Mouse (Mus musculus) stomach, embryonic 16.5 days (tissue): ENCODE results near the gene Anks6. TPM values are rescaled to one million over a fixed set of nuclear protein-coding genes. Genes with fewer than 3 reads are reported as not detected.

Experiments used
- ATAC-seq: fragments of 200-750 bp; cut with Nextera tagmentation; 2 replicates; pipeline ENCODE4 v1.8.0; 2017; ENCODE audit warnings: moderate number of reproducible peaks, moderate TSS enrichment; ENCODE audit not compliant: insufficient read depth, low FRiP score
- H3K27ac ChIP-seq: fragments of 300-500 bp; sonication (generic); 2 replicates; pipeline ENCODE4 v1.5.1; 2014; ENCODE audit warnings: low read length
- H3K27me3 ChIP-seq: fragments of 300-500 bp; sonication (generic); 2 replicates; pipeline ENCODE4 v1.6.1; 2014; ENCODE audit warnings: low read length, control low read depth, mixed read lengths; ENCODE audit not compliant: control insufficient read depth, insufficient read depth
- H3K36me3 ChIP-seq: fragments of 300-500 bp; sonication (generic); 2 replicates; pipeline ENCODE4 v1.6.1; 2014; ENCODE audit warnings: low read length; ENCODE audit not compliant: control insufficient read depth, insufficient read depth
- H3K4me1 ChIP-seq: fragments of 300-500 bp; sonication (generic); 2 replicates; pipeline ENCODE4 v1.6.1; 2014; ENCODE audit warnings: low read length, control low read depth, mixed read lengths; ENCODE audit not compliant: control insufficient read depth, insufficient read depth
- H3K4me2 ChIP-seq: fragments of 300-500 bp; sonication (generic); 2 replicates; pipeline ENCODE4 v1.6.1; 2014; ENCODE audit warnings: low read depth, low read length, mixed read lengths
- H3K4me3 ChIP-seq: fragments of 300-500 bp; sonication (generic); replicated peaks from 2 replicates; pipeline ENCODE4 v1.5.1; 2014; ENCODE audit warnings: mild to moderate bottlenecking, low read length
- H3K9ac ChIP-seq: fragments of 300-500 bp; sonication (generic); 2 replicates; pipeline ENCODE4 v1.6.1; 2014; ENCODE audit warnings: low read length
- H3K9me3 ChIP-seq: fragments of 300-500 bp; sonication (generic); replicated peaks from 2 replicates; pipeline ENCODE4 v1.6.1; 2016; ENCODE audit warnings: low read length, control low read depth; ENCODE audit not compliant: control insufficient read depth
- WGBS: fragments of 180-500 bp; shearing (Covaris S2); extraction: QIAGEN DNeasy Blood & Tissue Kit; methylation state at CpG from one replicate; pipeline ENCODE4 v1.1.7; 2014; 5-methylcytosine and 5-hydroxymethylcytosine counted together
- polyA plus RNA-seq: library from polyadenylated mRNA; unstranded; fragments of >200 nt; fragmentation: Nextera tagmentation; extraction: Ambion mirVana; gene quantifications from 2 replicates; pipeline ENCODE4 v1.2.1, GENCODE M21; 2015

Anks6 gene
- polyA plus RNA-seq, 1 experiment from 2014 or later, result 3.9 TPM

GRCm38 (mm10) chr4:47000626-47001395 is 56.4 kb downstream of the Anks6 start:
- ATAC-seq, result no peak
- WGBS, result 56% methylated on average over 8 of the region's 8 CpGs
- Histone ChIP-seq H3K27ac (no peak overlapping the region), H3K4me2 (no peak overlapping the region), H3K27me3 (no peaks in the 10 kb centered on the region), H3K36me3 (no peaks in the 10 kb centered on the region), H3K4me1 (no peaks in the 10 kb centered on the region), H3K4me3 (no peak overlapping the region), H3K9me3 (no peaks in the 10 kb centered on the region), H3K9ac (no peak overlapping the region)

DNA sequence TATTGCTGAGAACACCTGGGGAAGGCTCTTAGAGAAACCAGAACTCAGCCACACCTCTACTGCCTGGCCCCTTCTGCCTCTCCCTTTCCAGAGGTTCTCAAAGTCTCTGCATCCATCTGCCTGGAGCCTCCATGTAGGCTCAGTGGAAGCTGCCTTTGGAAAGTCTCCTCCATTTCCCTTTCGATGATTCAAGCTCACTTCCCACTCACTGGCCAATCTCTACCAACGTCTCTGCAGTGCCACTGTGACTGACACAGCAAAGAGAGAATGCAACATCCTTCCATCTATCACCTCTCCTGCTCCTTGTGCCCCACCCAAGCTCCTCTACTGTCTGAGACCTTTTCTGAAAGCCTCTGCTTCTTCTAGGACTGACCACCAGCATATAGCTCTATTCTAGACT is 59.3 kb downstream of the Anks6 start:
- Histone ChIP-seq H3K27me3 (peaks cover 10% of the 10 kb centered on the region; the same call in 1 of the 2 replicates), H3K9ac (no peak overlapping the region), H3K9me3 (no peaks in the 10 kb centered on the region), H3K4me1 (no peaks in the 10 kb centered on the region), H3K4me2 (no peak overlapping the region), H3K36me3 (no peaks in the 10 kb centered on the region), H3K27ac (no peak overlapping the region), H3K4me3 (no peak overlapping the region)
- ATAC-seq, result no peak
- WGBS, result 88% methylated on average over 2 of the region's 2 CpGs

GRCm38 (mm10) chr4:46992827-46993473 is 64.3 kb downstream of the Anks6 start:
- H3K9me3 ChIP-seq, result no peaks in the 10 kb centered on the region
- H3K4me3 ChIP-seq, result no peak overlapping the region
- no peaks in the 10 kb centered on the region for H3K36me3 ChIP-seq
- H3K4me1 ChIP-seq, result peaks cover 4% of the 10 kb centered on the region
- H3K4me2 ChIP-seq, result no peak overlapping the region
- peaks cover 57% of the 10 kb centered on the region for H3K27me3 ChIP-seq
- no peak overlapping the region for H3K9ac ChIP-seq
- WGBS, result 3% methylated on average over 8 of the region's 8 CpGs
- no peak overlapping the region for H3K27ac ChIP-seq
- ATAC-seq, result no peak

- Histone ChIP-seq H3K4me3 (peak overlapping the region; percentile 48), H3K36me3 (no peaks in the 10 kb centered on the region), H3K4me2 (peak overlapping the region; percentile 79), H3K27ac (no peak overlapping the region), H3K9ac (no peak overlapping the region), H3K9me3 (no peaks in the 10 kb centered on the region), H3K4me1 (peaks cover 4% of the 10 kb centered on the region), H3K27me3 (peaks cover 59% of the 10 kb centered on the region)
- no peak for ATAC-seq
- WGBS, result 1% methylated on average over 31 of the region's 31 CpGs
Observed at GRCm38 (mm10) chr4:46991959-46992316, 65.3 kb downstream of the Anks6 start.

DNA sequence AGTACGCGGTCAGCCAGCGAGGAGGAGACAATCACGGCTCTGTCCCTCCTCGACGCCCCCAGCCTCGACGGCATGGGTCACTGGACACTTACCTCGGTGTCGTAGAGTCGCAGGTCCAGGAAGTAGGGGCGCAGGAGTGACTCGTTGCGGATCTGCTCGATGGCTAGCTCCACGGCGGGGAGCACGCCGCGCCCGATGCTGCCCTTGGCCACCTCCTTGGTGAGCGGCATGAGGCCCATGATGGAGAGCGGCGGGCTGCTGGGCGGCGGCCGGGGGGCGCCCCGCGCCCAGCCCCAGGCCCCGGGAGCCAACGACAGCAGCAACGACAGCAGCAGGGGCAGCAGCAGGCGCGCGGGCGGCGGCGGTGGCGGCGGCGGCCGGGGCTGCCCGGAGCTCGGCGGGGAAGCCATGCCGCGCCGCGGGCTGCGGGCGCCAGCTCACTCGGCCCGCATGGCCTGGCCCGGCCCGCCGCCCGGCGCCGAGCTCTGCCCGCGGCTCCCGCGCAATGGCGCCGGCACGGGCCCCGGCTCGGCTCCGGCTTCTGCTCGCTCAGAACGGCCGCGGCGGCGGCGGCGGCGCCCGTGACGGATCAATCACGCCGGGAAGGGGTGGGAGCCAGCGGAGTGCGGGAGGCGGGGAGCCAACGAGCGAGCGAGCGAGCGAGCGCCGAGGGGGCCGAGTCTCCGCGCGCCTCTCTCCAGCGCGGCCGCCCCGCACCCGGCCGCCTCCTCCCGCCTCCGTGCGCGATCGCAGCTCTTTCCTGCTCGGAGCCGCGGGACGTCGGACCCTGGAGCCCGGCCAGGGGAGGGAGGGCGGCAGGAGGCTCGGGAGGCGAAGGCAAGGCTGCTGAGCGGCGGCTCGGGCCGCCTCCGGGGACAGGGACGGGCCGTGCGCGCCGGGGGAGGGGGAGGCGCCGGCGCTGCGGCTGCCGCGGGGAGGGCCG is 65.9 kb downstream of the Anks6 start, which contains the start of gene Gabbr2:
Gene Gabbr2 (minus strand): TSS at position 858 of the 943 bp plus-strand sequence.
- H3K9ac ChIP-seq, result no peak within 1 kb of the TSS
- peaks cover 59% of the 10 kb centered on the region for H3K27me3 ChIP-seq
- H3K4me3 ChIP-seq, result peak within 1 kb of the TSS; percentile 48
- H3K4me2 ChIP-seq, result peak within 1 kb of the TSS; percentile 79
- H3K4me1 ChIP-seq, result peaks cover 4% of the 10 kb centered on the region
- ATAC-seq, result no peak
- no peaks in the 10 kb centered on the region for H3K36me3 ChIP-seq
- no peaks in the 10 kb centered on the region for H3K9me3 ChIP-seq
- WGBS, result under 1% methylated on average over 103 of the region's 134 CpGs
- no peak within 1 kb of the TSS for H3K27ac ChIP-seq

DNA sequence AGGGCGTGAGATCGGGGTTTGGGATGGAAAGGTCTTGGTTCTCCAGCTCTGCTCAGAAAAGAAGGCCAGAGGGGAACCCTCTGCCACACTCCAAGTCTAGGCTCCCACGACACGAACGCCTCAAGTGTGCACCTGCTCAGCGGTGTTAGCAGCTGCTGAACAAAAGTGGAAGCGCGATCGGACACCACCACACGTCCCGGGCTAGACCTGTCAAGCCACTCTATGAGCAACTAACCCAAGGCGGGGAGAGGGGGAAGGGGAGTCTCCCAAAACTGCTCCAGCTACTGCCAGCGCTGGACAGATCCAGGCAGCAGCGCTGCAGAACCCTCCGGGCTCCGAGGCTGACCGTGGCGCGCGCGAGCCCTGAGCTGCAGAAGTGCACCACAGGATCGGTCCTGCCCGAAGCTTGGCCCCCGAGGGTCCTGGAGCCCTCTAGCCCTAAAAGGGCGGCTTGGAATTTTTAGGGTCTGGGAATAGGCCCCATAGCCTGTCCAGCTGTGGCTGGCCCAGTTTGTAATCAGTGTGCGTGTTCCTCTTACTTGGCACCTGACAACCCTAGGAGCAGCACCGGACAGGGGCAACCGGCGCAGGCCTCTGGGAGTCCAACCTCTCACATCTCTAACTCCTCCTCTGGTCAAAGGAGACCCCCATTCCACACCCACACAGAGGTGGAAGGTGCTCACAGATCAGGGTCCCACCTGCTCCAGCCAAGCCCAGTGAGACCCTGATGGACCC is 66.8 kb downstream of the Anks6 start:
- WGBS, result 4% methylated on average over 29 of the region's 29 CpGs

DNA sequence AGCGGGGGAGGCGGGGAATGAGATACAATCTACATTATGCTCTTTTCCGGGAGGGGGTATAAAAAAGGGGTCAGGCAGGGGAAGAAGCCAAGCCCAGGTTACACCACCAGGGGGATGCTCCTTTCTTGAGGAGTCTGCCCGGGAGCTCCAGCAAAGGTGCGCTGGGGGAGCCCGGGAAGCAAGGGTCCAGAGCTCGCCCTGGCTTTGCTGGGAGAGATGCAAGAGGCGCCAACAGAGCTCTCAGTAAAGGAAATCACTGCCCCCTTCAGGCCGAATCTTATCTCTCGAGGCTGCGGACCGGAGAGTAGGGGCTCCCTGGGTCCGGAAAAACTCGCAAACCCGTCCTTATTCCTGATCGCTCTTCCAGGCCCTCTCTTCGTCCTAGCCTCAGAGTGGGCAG is 67.4 kb downstream of the Anks6 start:
- Histone ChIP-seq H3K4me3 (no peak overlapping the region), H3K4me2 (no peak overlapping the region), H3K27ac (no peak overlapping the region), H3K4me1 (peaks cover 4% of the 10 kb centered on the region), H3K36me3 (no peaks in the 10 kb centered on the region), H3K27me3 (peaks cover 59% of the 10 kb centered on the region), H3K9ac (no peak overlapping the region), H3K9me3 (no peaks in the 10 kb centered on the region)
- ATAC-seq, result no peak
- 3% methylated on average over 17 of the region's 17 CpGs for WGBS

More for the DNA sequence above, 66.8 kb downstream of the Anks6 start:
- Histone ChIP-seq H3K27me3 (peaks cover 59% of the 10 kb centered on the region), H3K4me3 (no peak overlapping the region), H3K36me3 (no peaks in the 10 kb centered on the region), H3K9me3 (no peaks in the 10 kb centered on the region), H3K4me1 (peaks cover 4% of the 10 kb centered on the region), H3K9ac (no peak overlapping the region), H3K4me2 (no peak overlapping the region), H3K27ac (no peak overlapping the region)
- peak; percentile 30; the same call in 1 of the 2 replicates for ATAC-seq

DNA sequence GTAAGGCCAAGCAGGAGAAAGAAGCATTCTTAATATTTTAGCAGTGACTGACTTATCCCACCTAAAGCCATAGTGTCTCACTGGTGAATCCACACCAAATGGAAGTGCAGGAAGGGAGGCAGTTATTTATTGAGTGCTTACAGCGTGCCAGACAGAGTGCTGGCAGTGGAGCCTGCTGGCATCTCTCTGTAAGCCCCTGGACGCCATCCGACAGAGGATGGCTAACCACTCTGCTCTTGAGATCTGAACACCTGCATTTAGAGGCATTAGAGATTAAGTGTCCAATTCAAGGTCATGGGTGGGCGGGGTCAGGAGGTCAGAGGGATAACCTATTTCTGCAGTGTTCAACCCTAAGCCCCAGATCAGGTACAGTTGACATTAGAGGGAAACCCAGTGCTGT is 68.4 kb downstream of the Anks6 start:
- Histone ChIP-seq H3K27ac (no peak overlapping the region), H3K9ac (no peak overlapping the region), H3K36me3 (no peaks in the 10 kb centered on the region), H3K4me2 (no peak overlapping the region), H3K4me3 (no peak overlapping the region), H3K9me3 (no peaks in the 10 kb centered on the region), H3K4me1 (peaks cover 4% of the 10 kb centered on the region), H3K27me3 (peaks cover 51% of the 10 kb centered on the region)
- ATAC-seq, result no peak
- 68% methylated on average over 4 of the region's 4 CpGs for WGBS
